Mouse (Mus musculus) bone marrow, adult 2 months (tissue): Measurements from ENCODE around the gene Ppp1r3c.

Source experiments
- CTCF ChIP-seq: fragments of 200-500 bp; IDR thresholded peaks from 2 replicates; pipeline ENCODE4 v1.5.1; 2011; ENCODE audit warnings: low read length, control low read depth; ENCODE audit not compliant: control insufficient read depth, insufficient read depth
- POLR2A ChIP-seq: fragments of 200-500 bp; IDR thresholded peaks from 2 replicates; pipeline ENCODE4 v1.6.1; 2011; ENCODE audit warnings: low read depth, mild to moderate bottlenecking, control low read depth, low read length, borderline replicate concordance; ENCODE audit not compliant: control insufficient read depth

- TF ChIP-seq CTCF: no peak
- no peak for TF ChIP-seq POLR2A
Measured at GRCm38 (mm10) chr19:36775531-36775930, 39.1 kb upstream of the Ppp1r3c start.
